Mouse (Mus musculus) right cerebral cortex, postnatal 4 days (tissue): ENCODE measurements around the gene Rer1.

ENCODE experiments used
- DNase-seq: peaks from one replicate; pipeline ENCODE4 v3.0.0-alpha.2; 2022

Rer1 gene

DNA sequence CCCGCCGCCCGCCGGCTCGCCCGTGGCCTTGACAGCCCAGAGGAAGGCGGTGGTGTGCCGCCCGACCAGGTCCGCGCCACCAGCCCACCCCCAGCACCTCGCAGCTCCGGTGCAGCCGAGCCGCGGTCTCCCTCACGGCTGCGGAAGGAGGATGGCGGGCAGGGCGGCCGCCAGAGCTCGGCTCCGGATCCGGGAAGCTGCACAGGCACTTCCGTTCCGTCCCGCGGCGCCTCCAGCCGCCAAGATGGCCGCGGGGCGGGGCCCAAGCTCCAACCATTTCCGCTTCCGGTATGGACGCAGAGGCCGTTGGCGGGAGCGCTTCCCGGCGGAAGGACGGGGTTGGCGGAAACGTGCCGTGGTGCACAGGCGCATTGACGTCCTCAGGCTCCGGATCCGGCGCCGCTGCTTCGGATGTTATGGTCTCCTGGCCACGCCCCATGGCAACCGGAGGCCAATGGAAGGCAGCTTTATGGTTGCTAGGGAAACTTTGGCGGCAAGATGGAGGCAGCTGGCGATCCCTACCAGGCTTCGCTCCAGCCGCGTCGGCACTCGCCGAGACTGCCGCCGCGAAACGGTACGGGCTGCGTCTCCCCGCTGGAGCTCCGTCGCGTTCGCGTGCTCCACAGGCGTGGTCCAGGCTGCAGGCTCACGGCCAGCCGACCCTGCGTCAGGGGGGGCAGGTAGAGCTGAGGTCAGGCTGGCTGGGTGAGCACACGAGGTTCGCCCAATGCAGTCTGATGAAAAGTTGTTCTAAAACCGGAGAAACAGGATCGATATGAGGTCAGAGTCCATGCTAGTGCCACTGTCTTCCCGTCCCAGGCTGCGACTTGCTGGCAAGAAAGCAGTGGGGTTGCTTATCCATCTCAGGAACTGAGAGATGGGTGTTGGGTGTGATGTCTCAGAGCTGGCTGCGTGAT lies at the start of gene Rer1, which contains the start of gene Morn1:
TSS of gene Rer1 (minus strand) at position 275 of the 917 bp plus-strand sequence.
TSS of gene Morn1 (plus strand) at position 470 of the 917 bp plus-strand sequence.
- peak; percentile 99 for DNase-seq

DNA sequence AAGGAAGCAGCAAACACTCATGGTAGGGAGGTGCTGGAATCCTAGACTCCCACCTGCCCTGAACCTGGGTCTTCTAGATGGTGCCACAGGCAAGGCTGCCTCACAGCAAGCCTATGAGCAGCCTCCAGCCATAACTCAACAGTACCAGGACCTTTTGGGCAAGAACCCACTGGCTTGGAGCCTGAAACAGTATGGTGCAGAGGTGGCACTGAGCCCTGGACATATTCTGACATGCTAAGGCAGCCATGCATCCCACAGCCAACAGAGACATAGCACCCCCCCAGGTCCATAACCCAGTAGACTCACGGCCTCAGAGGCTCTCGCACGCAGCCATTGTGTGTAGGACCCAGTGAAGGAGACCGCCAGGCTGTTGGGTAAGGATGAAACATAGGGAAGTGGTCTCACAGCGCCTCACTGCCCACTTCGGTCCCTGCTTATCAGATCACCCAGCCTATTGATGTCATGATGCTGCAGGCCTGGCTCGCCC lies 48.5 kb upstream of the Rer1 start:
- no peak for DNase-seq

DNA sequence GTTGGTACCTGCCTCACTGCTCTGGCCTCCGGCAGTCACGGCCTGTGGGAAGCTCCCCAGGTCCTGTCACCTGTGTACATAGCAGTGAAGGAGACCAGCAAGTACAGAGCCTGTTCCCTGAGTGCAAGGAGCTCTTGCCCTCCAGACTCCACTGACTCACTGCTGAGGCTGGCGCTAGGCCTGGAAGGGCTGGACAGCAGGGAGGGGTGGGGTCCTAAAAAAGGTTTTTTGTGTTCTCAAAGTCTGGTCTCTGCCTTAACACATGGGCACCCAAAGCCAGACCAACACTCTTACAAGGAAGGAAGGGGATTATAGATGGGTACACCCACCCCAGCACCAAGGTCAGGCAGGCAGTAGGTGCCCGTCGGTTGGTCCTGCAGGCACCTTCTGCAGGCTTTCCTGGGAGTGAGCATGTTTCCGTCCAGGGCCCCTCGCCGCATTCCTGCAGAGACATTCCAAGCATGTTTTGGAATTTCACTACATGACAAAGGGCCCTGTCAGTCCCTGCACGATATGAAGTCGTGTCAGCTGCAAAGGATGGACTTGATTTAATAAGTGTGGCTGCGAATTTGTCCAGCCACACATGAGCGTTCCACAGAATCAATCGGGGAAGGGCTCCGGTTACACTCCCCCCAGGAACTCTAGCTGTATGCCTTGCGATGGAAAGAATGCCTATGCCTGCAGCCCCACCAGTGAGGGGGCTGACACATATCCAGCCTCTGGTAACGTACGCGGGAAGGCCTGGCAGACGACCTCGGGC lies 47.7 kb upstream of the Rer1 start:
- DNase-seq: no peak

DNA sequence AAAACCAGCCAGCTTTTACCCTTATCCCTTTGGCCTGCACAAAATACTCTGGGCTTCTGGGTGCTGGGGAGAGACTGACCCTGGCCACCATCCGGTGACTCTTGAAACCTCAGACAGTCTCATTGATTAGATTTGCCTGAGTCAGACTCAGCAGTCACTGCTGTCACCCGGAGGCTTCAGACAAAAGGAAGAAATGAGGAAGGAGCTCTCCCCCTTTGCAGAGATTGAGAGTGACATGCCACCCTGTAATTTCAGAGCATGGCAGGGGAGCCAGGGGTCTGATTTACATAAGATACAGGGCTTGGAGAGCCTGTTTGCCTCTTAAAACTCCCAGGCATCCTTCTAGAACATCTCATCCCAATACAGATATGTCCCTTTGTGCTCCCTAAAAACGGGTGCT lies 47.0 kb upstream of the Rer1 start:
- no peak for DNase-seq

DNA sequence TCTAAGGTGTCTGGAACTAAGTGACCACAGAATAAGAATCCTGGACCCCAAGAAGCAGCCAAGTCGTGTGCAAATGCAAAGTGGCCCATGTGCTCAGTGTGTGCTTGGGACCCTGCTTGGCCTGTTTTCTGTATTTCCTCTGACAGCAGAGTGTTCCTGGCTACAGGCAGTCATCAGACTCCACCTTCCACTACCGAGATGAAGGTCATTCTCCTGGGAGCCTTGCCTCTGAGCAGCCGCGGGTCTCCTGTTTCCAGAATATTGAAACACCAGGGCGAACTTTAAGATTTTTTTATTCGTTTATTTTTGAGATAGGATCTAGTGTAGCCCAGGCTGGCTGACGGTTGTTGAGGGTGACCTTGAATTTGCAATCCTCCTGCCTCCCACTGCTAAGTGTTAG lies 44.4 kb upstream of the Rer1 start:
- DNase-seq: no peak

DNA sequence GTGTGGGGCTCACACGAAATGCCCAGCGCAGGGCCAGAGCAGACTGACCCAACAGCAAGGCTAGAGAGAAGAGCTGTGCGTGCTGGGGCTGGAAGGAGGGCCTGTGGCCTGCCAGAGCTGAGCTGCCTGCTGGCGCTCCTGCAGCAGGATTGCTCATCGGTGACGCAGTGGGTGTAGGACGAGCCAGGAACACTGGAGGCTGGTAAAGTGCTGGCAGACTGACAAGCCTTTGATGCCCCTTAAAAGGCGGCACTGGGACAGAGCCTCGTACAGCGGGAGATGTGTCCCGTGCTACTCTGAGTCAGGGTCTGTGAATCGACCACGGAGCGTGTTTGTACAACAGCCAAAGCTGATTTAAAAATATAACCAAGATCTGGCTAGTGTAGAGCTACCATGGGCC lies 43.8 kb upstream of the Rer1 start:
- peak; percentile 70 for DNase-seq

DNA sequence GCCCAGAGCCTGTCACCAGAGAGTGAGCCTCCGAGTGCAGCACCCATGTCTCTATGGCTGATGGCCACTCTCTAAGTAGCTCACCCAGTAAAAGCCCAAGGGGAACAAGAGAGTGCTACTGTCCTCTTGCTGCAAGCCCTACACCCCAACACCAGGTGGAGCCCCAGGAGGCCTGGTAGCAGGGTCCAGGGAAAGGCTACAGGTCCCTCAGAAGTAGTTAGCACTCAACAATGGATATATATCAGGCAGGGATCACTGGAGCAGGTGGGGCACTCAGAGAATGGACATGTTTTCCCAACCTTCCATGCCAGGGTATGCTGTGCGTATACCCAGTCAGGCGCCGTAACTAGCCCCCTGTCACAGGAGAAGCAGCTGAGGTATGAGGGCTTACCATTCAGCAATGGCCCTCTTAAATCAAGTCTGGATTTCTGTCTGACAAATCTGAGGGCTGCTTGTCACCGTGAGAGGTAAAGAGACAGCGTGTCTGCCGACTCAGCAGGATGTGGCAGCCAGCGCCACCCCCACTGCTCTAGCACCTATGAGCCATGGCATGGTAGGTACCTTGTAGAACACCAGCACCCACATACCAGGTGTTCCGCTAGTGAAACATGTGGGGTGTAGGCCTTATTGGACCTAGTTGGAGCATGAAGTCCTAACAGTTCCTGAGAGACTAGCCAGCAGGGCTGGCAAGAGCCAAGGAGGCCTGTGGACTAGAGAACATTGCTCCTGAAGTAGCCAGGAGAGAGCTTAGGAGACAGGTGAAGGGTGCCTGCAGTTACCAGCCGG lies 43.1 kb upstream of the Rer1 start:
- no peak for DNase-seq

DNA sequence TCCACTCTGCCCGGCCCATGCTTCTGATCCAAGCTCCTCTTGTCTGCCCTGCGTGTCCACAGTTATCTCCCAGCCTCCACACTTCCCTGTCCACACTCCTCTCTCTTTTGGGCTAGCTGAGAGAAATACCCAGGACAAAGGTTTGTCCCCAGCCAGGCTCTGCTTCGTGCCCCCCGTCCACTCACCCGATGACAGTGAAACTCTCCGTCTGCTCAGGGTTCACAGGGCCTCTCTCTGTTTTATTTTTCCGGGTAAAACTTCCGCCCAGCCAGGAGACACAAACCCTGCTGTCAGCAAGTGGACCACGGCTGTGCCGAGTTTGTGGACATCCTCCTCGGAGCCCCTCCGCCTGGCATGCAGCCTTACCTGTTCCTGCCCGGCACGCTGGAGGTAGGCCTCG lies 42.2 kb upstream of the Rer1 start:
- no peak for DNase-seq

DNA sequence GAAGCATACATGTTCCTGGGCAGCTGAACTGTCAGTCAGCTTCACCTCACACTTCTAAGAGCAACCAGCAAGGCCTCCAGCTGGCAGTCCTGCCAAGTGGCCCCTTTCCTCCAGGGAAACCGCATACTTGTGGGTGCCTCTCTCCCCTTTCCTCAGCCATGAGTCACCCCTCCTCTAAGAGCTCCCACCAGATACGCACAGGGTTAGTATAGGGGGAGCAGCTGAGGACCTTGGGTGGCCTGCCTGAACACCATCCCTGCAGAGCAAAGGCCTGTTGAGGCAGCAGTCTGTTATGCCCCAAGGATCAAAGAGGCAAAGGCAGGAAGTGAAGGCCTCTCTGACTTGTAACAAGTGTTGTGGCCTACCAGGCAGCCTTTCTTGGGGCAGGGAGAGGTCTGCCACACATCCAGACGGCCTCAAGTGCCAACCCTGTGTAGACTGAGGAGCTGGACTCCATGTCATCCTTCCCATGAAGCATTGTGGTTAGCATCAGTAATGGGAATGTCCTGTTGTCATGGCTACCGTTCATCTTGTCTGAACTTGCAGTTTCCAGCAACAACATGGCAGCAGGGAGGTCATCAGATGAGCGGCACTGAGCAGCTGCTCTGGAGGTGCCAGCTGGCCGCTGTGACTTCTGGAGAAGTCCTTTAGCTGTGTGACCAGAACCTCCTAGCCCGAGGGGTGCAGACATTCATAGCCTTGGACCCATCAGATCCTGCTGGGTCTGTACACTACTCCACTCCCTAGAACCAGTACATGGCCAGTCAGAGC lies 40.6 kb upstream of the Rer1 start:
- DNase-seq: no peak

DNA sequence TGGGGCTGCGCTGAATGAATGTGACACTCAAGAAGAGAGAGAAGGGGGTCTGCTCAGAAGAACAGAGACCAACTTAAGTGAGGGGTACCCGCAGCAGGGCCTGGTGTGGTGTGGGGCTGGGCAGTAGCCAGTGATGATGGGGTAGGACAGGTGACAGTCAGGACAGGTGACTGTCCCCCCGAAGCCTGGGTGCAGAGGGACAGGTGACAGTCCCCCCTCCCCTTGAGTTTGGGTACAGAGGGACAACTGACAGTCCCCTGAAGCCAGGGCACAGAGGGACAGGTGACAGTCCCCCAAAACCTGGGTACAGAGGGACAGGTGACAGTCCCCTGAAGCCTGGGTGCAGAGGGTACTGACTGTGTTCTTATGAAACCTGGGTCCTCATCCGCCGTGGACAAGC lies 40.0 kb upstream of the Rer1 start:
- no peak for DNase-seq

DNA sequence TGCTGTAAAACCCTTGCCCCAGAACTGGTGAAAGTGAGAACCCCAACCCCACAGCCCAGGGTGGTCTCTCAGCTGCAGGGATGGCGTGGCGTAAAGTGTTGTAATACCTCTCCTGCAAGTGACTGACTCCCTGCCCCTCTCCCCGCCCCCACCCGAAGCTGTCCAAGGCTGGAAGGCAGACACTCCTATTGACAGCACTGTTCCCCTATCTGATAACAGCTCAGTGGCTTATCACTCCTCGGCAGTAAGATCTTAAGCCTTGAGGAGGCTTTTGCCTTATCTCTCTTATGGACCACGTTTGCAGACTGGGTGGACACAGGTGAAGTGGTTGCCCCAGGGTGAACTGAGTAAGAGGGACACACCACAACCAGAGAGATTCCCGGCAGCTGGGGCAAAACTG lies 39.1 kb upstream of the Rer1 start:
- DNase-seq: no peak

DNA sequence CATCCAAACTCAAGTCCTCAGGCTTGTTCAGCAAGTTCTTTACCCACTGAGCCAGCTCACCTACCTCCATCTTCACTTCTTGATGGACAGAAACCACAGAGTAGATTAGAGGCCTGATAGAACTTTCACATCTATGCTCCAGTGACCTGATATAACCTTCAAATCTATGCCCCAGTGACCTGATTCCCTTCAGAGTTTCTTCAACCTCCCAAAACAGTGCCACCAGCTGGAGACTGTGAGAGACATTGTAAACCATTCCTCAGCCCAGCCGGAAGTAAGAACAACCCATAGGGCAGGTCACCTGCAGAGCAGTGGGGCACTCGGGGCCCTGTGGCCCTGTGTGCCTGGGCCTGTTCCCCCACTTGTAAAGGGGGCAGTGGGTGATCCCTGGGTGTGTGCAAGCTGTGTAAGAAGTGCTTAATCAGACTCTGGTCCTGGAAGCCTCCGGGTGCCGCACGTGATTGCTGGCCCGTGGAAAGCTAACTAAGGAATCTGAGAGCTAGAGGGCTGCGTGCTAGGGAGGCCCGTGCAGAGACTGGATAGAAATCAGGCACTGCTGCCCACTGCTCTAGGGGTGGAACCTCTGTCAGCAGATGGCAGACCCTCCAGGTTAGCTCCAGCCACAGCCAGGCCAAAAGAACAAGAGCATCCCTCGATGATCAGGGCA lies 37.8 kb upstream of the Rer1 start:
- DNase-seq: no peak

DNA sequence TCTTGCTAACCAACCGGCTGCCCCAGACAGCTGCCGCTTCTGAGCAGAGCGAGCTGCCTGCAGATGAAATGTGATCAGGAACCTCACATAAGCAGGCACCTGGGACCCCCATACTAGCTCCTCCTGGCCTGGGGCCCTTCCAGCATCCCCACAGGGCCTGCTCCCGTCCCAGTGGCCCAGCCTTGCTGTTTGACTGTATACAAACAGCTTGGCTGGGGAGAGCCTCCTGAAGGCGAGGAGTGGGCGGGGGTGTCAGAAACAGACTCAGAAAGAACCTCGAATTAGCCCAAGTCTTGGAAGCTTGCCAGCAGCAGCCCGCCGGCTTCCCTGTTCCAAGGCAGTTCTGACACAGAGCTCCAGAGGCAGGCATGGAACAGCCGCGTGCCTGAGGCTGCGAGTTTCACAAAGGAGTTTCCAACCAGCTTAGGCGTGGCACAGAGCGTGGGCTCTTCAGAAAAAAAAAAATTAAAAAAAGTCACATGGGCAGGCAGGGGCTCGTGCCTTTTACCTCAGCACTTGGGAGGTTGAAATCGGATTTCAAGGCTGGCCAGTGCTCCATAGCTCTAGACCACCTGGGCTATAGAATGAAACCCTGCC lies 36.4 kb upstream of the Rer1 start:
- DNase-seq: peak; percentile 95

DNA sequence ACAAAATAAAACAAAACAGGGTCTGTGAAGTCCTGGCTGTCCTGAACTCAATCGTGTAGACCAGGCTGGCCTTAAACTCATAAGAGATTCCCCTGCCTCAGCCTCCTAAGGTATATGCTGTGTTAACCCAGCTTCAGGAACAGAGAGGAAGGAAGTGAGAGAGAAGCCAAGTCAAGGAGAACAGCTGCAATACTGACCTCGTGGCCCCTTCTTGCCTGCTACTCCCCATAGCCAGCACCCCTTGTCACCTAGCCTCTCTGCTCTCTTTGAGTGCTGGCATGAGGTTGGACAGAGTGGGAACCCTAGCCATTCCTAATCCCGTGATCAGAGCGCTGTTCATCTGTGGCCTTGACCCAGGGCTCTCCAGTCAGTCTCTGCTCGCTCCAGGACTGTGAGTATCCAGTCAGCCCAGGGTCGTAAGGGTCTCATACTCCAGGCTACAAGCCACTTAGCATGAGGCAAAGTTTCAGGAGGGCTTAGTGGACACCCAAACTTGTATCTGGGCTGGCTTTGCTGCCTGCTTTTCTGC lies 35.8 kb upstream of the Rer1 start:
- DNase-seq: no peak

DNA sequence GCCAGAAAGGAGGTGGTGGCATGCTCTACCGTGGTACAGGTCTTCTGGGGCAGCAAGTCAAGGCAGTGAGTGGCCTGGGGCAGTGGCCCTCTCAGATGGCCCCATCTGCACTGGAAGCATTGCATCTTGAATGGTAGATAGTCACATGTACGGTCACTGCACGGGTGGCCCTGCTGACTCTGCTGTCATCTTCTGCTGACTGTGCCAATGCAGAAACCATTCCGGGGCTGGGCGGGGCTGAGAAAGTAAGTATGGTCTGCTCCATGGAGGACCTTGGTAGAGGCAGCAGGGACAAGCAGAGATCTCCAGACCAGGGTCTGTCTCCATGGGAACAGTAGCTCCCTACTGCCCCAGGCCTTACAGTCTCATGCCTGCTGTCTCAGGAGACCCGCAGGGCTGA lies 35.0 kb upstream of the Rer1 start:
- no peak for DNase-seq

DNA sequence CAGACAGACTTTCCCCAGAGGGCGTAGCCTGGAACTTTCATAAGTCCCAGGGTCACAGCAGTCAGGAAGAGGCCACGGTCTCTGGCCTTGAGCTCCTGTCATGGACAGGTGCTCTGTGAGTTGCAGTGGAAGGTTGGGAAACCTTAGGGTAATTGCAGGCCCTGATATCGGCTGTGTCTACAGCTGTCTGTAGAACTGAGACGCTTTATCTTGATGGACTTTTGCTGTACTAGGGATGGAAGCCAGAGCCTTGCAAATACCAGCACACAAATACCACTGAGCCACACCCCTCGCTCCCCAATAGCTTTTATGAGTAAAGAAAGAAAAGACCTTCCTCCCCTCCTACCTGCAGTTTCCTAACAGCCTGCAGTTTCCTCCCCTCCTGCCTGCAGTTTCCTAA lies 34.4 kb upstream of the Rer1 start:
- DNase-seq: no peak

DNA sequence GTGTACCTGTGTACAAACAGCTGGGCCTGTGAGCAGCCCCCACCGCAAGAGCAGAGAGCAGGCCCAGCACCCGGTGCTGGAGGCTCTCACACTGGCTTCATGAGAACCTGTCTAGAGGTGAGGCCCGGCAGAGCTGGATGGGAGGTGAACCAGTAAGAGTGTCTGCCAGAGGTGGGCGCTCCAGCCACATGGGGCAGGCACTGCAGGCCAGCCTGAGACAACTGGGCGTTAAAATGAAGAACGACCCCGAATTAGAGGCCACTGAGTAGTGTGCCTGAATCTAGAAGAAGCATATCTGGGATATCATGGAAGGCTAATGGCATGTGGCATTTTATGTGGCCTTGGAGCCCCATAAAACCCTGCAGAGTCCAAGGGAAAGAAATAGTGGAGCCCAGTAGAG lies 33.9 kb upstream of the Rer1 start:
- DNase-seq: no peak

DNA sequence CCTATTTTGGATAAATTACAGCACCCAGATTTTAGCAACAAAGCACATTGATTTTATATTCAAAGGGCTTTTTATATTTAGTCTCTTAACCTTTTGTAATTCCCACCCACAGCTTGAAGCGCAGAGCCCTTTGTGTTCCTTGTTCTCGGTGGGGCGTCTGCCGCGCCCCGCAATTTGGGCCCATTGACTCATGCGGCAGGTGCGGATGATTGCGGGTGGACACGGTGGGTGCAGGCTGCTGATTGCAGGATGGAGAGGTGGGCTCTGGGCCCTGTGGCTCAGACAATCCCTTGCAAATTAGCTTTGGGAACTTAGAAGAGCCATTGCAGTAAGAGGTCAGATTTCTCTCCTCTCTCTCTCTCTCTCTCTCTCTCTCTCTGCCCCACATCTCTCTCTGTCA lies 32.1 kb upstream of the Rer1 start:
- no peak for DNase-seq

DNA sequence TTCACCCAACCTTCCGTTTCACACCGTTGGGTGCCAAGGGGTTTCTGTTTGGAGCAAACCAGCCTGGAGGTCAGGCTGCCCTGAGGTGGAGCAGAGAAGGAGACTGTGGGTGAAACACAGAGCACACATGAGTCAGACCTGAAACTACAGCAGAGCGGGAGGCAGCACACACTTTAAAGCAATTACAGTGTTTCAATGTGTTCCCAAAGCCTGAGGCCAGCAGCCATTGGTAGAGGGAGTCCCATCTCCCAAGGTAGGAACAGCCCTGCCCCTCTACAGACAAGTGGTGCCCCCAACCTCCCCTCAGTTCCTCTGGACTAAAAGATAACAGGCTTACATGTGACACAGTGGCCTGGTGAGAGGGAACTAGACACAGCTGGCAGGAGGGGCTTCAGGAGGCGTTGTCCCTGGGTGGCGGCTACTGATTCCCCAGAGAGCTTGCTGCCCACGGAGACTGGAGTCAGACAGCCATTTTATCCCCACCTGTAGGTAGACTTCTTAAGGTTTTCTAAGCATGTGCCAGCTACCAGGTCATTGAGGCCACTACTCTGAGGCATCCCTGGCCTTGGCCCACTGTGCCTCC lies 31.3 kb upstream of the Rer1 start:
- DNase-seq: no peak

DNA sequence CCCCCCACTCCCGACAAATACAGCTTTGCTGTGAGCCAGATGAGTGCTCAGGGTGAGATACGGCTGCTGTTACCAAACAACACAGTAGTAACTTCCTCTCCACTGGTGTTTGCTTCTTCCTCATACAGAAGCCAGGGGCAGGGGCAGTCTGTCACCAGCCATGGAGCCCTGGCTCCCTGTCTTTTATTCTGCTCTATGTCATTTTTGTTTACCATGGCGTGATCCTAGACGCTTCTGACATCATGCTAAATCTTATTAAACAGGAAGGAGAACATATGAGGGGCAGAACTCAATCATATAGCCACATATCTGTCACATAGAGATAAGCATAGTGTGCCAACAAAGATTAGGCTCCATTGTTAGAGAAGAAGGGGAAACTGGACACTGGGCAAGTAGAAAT lies 30.4 kb upstream of the Rer1 start:
- DNase-seq: no peak
